Mouse (Mus musculus) cerebellum, postnatal 4 days (tissue): Measurements from ENCODE around the gene Nrp2.

Source experiments
- DNase-seq, 2 experiments: peaks; one replicate each; pipeline ENCODE4 v3.0.0; 2022; ENCODE audit warnings: low spot score in 2 of 2, mixed read lengths in 1 of 2

Nrp2 gene

GRCm38 (mm10) chr1:62859556-62860300, 156.6 kb downstream of the Nrp2 start:
- no peak for DNase-seq

DNA sequence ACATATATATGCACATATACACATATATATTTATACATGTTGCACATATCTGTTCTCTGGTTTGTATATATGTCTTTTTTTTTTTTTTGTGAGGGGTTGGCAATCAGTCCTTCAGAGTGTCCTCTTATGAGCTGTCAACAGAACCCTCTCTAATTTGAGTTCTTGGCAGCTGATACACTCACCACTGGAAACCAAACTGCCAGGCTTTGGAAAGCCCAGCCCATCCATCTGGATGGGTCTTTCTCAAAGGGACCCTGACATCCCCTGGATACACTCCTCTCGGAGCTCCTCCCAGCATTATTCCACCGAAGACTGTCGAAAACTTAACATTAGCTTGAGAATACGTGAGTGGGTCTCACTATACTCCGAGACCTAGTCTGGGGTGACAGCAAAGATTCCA, 157.2 kb downstream of the Nrp2 start:
- DNase-seq: peak in 1 of 2 experiments; percentile 21

DNA sequence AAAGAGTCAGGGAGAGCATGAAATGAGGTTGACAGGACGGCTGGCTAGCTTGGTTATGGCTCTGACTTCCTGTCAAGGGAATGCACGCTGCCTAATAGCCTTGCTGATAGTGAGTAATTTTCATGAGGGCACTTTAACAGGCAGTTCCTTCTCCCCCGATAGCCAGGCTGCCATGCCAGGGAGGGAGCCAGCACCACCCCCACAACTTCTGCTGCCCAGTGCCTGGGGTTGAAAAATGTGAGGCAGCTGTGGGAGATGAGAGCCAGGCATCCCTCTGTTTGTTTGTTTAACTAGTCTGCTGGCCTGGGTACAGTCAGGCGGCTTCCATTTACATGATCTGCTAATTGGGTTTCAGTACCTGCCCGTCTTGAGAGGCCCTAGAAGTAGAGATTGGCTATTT, 157.7 kb downstream of the Nrp2 start:
- DNase-seq: peak in 1 of 2 experiments; percentile 60
